Mouse (Mus musculus): Measurements from ENCODE around the gene Tmem101. TPM values are rescaled to one million over a fixed set of nuclear protein-coding genes. Genes with fewer than 3 reads are reported as not detected.
A peak's percentile ranks its signal among the peaks of the same experiment; 100 is the strongest.

The Tmem101 gene
- total RNA-seq (2021): 10 to 100 TPM; 20.8 to 23.0 TPM
- long read RNA-seq, experiment 1, transcript Tmem101-201 (4 exons, 1,574 nt): major isoform, 16 of 19 reads
- long read RNA-seq, experiment 1, partial matches to known transcripts: 1 of 19 reads
- long read RNA-seq, experiment 1, other reads (novel, unspliced or antisense): 2 of 19 reads
- long read RNA-seq, experiment 2, transcript Tmem101-201 (4 exons, 1,574 nt): major isoform, 14 of 19 reads
- long read RNA-seq, experiment 2, partial matches to known transcripts: 1 of 19 reads
- long read RNA-seq, experiment 2, other reads (novel, unspliced or antisense): 4 of 19 reads

DNA sequence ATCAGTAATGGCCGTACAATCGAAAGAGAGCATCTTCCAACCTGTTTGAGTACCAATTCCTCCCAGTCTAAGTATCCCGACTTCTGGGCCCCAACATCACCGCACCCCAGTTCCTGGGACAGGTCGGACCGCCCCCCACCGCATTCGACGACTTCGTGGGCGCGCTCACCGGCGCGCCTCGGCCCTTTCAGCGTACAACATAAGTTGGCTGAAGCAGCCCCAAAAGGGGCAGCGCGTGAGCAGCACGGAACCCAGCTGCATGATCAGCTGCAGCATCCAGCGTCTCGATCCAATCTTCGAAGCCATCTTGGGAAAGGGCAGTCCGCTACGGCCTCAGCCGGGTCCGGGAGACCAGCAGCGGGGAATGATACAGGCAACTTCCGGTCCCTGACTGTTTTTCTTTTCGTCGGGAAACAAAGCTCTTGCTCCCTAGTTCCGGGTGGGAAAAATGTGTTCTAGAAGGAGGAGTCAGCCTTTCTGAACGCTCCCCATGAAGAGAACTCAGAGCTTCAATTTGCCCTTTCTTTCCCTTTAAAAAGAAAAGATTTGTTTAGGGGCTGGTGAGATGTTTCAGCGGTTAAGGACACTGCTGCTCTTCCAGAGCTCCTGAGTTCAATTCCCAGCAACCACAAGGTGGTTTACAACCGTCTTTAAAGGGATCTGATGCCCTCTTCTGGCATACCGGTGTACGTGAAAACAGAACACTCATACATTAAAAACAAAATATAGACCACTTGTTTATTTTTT lies at the start of gene Tmem101:
Gene Tmem101 (minus strand): TSS at position 366 of the 747 bp plus-strand sequence.
- peak; percentile 86 for DNase-seq (ENCODE audit: extremely low spot score in 1 of 2, low spot score in 2 of 2)
- Histone ChIP-seq H3K4me3 (peak within 1 kb of the TSS; percentile 64), H3K27ac (peak within 1 kb of the TSS; percentile 78)
- TF ChIP-seq CTCF (IDR thresholded peaks at IDR 0.05): peak; percentile 61
- intact Hi-C loops (cut with DNase I): loop anchor here (5.0 kb wide), 2 partner anchors 111 to 169 kb away; partner anchors contain the start of genes Asb16 and Dusp3

DNA sequence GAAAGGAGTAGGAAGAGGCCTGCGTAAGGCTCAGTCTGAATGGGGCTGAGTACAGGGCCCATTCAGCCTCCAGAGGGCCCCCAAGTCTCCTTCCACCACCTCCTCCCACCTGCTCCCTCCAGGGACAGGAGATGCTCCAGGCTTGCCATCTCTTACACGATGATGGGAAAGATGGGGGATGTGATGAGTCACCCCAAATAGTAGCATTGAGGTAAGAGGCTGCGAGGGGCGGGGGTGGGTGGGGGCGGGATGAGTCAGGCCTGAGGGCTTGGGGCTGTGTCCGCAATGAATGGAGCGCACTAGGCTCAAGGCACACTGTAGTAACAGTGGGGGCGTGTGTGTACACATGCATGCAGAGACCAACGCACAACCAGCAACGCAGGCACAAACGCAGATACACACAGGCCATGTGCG lies 45.2 kb upstream of the Tmem101 start:
- no peak overlapping the region for H3K4me3 ChIP-seq
- DNase-seq (ENCODE audit: extremely low spot score in 1 of 2, low spot score in 2 of 2): peak; percentile 55 to 62
- H3K27ac ChIP-seq: no peak overlapping the region
- peak; percentile 45 for TF ChIP-seq CTCF (IDR thresholded peaks at IDR 0.05)
- intact Hi-C loops (cut with DNase I): loop anchor here (1.0 kb wide), 1 partner anchor 44 kb away; no protein-coding TSS in a partner anchor

DNA sequence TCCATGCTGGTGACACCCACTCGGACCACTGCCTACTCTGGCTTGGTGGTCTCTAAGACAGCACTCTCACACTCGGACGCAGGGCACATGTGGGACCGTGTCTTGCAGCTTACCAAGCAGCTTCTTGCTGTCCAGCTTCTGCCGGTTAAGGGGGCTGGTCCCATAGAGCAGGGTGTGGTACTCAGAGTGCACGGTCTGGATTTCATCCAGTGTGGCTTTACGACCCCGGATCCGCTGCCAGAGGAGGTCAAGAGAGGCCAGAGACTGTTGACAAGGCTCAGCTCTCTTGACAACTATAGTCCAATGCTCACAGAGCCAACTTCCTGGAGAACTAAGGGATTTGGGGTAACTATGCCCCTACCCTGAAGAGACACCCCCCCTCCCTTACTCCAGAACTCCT lies 43.7 kb upstream of the Tmem101 start:
- DNase-seq (ENCODE audit: extremely low spot score in 1 of 2, low spot score in 2 of 2): no peak
- no peak overlapping the region for H3K4me3 ChIP-seq
- intact Hi-C loops (cut with DNase I): loop anchor here (10.0 kb wide), 1 partner anchor 235 kb away; the partner anchor contains the start of gene Grn
- no peak for TF ChIP-seq CTCF (IDR thresholded peaks at IDR 0.05)
- no peak overlapping the region for H3K27ac ChIP-seq

DNA sequence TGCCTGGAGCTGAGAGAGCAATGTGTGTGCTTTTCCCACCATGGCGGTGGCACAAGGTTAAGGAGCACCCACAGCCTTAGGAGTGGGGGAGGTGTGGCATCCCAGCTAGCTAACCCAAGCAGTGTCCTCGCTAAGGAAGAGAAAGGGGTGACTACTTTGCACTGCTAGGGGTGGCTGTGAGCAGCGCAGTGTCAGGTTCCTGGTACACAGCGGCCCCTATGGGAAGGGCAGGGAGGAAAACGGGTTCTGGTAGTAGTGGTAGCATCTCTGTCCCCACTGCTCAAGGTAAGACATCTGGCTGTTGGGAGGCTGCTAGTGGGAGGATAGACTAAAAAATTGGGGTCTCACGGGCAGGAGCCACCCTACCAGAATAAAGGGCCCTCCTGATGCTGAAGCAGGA lies 42.0 kb upstream of the Tmem101 start:
- no peak; the same call in 1 of the 2 replicates for TF ChIP-seq CTCF (IDR thresholded peaks at IDR 0.05)
- no peak overlapping the region for H3K27ac ChIP-seq
- no peak for DNase-seq (ENCODE audit: extremely low spot score in 1 of 2, low spot score in 2 of 2)
- no peak overlapping the region for H3K4me3 ChIP-seq
- intact Hi-C loops (cut with DNase I): loop anchor here (10.0 kb wide), 1 partner anchor 237 kb away; the partner anchor contains the start of gene Grn

DNA sequence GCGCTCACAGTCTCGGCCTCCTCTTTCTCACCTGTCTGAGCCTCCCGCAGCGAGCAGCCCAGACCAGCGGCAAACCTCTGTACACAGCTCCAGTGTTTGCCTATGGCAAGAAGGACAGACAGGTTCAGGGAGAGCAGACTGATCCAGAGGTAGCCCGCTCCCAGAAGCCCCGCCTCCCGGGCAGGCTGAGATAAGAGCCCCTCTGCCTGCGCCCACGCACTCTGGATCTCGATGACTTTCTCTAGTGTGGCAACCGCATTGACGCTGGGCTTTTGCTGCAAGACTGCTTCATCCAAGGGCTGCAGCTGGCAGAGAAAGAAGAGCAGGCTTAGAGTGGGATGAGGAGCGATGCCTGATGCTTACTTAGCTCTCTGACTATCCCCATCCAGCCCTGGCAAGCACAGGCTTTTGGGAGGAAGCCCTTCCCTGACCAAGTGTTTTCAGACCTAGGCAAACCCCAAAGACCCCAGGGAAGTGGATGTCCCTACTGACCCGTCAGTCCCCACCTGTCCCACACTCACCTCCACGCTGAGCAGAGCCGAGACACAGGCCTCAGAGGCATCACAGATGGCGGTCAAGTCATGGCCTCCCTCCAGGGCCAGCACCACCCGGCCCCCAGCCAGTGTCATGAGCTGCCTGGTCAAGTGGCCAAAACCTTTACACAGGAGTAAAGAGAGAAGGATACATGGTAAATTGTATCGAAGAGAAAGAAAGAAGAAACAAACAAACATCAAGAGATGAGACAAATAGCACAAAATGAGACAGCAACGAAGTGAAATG lies 40.0 kb upstream of the Tmem101 start:
- H3K4me3 ChIP-seq: no peak overlapping the region
- H3K27ac ChIP-seq: peak overlapping the region; percentile 15; the same call in 1 of the 2 replicates
- intact Hi-C loops (cut with DNase I): loop anchor here (10.0 kb wide), 1 partner anchor 239 kb away; the partner anchor contains the start of gene Grn
- DNase-seq (ENCODE audit: extremely low spot score in 1 of 2, low spot score in 2 of 2): no peak
- TF ChIP-seq CTCF (IDR thresholded peaks at IDR 0.05): no peak

DNA sequence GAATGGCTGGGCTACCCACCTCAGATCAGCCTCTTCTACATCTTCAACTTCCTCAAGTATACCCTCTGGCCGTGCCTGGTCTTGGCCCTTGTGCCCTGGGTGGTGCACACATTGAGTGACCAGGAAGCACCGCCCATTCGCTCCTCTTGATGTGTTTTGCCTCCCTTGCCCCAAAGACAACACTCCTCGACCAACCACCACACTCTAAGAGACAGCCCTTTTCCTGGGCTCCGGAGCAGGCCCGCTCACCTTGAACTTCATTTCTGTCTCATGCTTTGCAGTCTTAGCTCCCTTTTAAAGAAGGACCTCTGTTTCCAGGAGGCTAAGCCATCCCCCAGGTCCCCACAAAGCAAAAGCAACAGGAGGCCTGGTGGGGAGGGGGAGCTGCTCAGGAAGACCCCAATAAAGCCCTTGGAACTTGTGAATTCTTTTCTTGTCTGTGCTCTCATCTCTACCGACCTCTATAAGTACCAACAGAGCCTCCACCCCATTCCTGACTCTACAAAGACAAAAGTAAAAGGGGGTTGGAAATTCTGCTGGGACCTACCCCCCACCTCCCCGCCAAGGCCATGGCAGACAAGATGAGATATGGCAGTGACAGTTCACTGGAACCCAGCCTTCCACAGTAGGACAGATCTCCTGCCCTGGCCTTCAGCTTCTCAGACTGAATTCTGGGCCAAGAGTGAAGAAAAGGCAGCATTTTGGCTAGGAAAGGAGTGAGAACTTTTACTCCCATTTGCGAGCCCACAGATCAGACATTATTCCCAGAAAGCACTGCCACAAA lies 37.6 kb upstream of the Tmem101 start:
- no peak for DNase-seq (ENCODE audit: extremely low spot score in 1 of 2, low spot score in 2 of 2)
- intact Hi-C loops (cut with DNase I): loop anchor here (10.0 kb wide), 1 partner anchor 241 kb away; the partner anchor contains the start of gene Grn
- Histone ChIP-seq H3K4me3 (no peak overlapping the region), H3K27ac (no peak overlapping the region)
- TF ChIP-seq CTCF (IDR thresholded peaks at IDR 0.05): no peak

DNA sequence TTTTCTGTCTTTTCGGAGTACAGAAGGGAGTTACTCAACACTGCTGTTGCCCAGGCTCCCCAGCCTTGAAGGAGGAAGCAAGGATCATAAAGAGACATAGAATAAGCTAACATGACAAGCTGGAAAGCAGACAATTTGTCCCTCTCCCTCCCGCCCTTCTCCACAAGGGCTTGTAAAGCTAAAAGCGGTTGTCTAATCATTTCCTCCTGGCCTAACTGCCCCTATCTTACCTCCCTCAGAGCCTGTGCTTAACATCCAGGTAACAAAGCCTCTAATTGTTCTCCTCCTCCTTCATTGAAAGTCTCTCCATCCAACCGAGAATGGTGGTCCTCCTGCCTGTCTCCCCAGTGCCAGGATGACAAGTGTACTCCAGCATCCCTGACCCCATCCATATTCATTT lies 34.6 kb upstream of the Tmem101 start:
- DNase-seq (ENCODE audit: extremely low spot score in 1 of 2, low spot score in 2 of 2): no peak
- no peak overlapping the region for H3K4me3 ChIP-seq
- H3K27ac ChIP-seq: no peak overlapping the region
- no peak for TF ChIP-seq CTCF (IDR thresholded peaks at IDR 0.05)
- intact Hi-C loops (cut with DNase I): loop anchor here (2.0 to 10.0 kb wide), 2 partner anchors 58 to 244 kb away; partner anchors contain the start of genes BC030867 and Grn

DNA sequence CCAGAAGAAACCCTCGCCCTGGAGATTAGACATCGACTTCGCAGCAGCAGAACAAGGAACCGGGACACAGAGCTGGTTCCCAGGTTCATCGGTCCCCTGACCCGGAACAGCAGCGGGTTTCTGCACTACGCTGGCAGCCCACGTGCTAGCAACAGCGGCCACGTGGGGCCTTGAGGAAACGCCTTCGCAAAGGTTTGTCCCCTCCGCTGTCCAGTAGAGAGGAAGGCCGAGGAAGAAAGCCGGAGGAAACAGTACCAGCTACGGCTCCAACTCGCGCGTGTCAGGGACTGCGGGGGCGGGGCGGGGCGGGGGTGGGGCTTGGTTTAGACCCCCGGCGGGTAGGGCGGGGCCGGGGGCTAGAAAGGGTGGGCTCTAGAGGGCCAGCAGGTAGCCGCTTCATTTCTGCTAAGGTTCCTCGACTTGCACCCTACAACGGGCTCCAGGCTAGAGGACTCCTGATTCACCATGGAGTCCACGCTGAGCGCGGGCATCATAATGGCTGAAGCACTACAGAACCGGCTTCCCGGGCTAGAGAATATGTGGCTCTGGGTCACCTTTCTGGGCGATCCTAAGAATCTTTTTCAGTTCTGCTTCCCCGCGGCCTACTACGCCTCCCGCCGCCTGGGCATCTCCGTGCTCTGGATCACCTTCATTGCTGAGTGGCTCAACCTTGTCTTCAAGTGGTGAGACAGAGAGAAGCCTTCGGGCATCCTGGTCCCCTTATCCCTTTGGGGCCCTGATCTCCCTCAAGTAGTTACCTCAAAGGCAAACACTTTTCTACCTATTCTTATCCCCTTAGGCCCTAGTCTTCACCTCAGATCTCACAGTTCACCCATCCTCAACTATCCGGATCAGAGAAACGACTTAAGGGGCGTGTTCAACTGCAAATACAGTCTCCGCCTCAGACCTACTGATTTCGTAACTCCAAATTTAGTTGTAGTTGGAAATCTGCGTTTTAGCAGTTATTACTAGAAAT lies 33.5 kb upstream of the Tmem101 start, which contains the start of gene G6pc3:
Gene G6pc3 (plus strand): TSS at position 160 of the 976 bp plus-strand sequence.
- TF ChIP-seq CTCF (IDR thresholded peaks at IDR 0.05): no peak
- Histone ChIP-seq H3K4me3 (peak within 1 kb of the TSS; percentile 62), H3K27ac (peak within 1 kb of the TSS; percentile 92)
- DNase-seq (ENCODE audit: extremely low spot score in 1 of 2, low spot score in 2 of 2): peak; percentile 89
- intact Hi-C loops (cut with DNase I): loop anchor here (2.0 to 10.0 kb wide), 4 partner anchors 29 to 245 kb away; partner anchors contain the start of genes BC030867 and Grn

DNA sequence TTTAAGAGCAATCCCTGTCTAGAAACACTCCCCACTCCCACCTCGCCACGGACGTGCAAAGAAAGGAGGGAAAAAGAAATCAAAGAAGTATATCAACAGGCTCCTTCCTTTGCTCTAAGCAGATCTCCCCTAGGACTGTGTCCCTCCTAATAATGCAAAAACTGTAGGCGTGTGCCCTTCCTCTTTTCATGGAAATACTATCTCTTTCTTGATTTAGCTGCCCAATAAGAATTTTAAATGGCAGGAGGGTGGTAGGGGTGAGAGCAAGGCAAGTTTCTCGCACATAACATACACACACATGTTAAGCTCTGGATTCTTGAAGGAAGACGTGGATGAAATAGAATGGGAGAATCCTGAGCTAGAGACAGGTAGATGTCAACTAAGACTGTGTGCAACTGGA lies 32.8 kb upstream of the Tmem101 start:
- peak overlapping the region; percentile 92 for H3K27ac ChIP-seq

More for the DNA sequence above, 32.8 kb upstream of the Tmem101 start:
- TF ChIP-seq CTCF (IDR thresholded peaks at IDR 0.05): no peak
- intact Hi-C loops (cut with DNase I): loop anchor here (2.0 kb wide), 2 partner anchors 30 to 40 kb away; no protein-coding TSS in a partner anchor
- H3K4me3 ChIP-seq: peak overlapping the region; percentile 62
- DNase-seq (ENCODE audit: extremely low spot score in 1 of 2, low spot score in 2 of 2): no peak

Measured in left cerebral cortex, adult 2 months (tissue).